Mouse (Mus musculus) lung, postnatal 36 days (tissue): Measurements from ENCODE around the gene Dnase1l3.

Experiments used
- DNase-seq: peaks from one replicate; pipeline ENCODE4 v3.0.0; 2022; ENCODE audit warnings: mixed read lengths

Dnase1l3 gene

DNA sequence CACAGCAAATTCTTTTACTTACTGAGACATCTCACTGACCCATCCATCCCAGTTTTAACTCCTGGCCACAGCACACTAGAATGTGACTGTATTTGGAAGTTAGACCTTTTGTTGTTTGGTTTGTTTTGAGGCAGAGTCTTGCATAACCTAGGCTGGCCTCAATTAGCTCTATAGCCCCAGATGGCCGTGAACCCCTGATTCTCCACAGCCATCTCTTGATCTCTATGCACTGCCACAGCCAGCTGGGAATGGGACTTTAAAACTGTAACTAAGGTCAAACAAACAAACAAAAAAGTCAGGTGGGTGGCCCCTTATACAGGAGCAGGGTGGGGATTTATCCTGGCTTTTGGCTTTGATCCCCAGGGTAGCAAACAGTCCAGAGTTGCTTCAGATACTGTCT is 19.7 kb downstream of the Dnase1l3 start:
- DNase-seq = no peak

- peak; percentile 9 for DNase-seq
Measured at GRCm38 (mm10) chr14:7971889-7972493, 22.4 kb downstream of the Dnase1l3 start.

DNA sequence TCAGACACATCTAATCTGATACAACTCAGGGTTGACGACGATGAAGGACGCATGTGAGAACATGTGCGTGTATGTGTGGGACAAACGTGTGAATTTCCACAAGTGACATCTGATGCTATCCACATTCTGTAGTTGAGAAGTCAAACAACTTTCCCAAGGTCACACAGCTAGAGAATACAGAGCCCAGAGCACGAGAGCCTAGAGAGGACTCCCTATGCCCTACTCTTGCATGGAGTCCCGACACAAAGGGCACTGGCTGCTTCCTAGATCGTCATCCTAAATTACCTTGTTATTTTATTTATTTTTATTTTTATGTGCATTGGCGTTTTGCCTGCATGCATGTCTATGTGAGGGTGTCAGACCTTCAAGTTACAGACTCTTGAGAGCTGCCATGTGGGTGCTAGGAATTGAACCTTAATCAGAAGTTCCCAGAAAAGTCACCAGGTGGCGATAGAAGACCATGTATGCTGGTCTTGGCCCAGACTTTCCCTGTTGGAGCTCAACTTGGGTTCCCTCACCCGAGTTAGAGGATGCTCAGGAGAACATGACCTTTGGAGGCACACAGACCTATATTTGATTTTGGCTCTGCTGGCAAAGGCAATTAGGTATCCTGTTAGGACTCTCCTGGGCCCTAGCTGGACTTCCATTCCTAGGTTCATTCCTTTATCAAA is 30.0 kb downstream of the Dnase1l3 start:
- DNase-seq = peak; percentile 89

- DNase-seq = no peak
Measured at GRCm38 (mm10) chr14:7963160-7963559, 31.2 kb downstream of the Dnase1l3 start.

- no peak for DNase-seq
Measured at GRCm38 (mm10) chr14:7962626-7963025, 31.7 kb downstream of the Dnase1l3 start.

DNA sequence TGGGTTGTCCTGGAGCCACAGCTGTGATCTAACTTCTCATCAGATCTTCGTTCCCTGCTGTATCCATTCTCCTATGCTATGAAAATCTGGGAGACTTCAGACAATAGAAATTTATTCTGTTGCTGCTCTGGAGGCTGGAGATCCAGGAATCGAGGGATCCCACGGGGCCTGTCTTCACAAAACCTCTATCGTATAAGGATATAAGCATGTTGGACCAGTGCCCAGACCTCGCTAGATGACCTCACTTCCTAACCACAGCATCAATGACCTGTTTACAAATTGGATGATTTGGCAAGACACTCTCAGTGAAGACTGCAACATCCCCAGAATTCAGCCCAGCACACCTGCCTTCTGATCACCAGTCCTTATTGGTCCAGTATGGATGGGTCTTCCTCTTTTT is 32.7 kb downstream of the Dnase1l3 start:
- no peak for DNase-seq

- peak; percentile 30 for DNase-seq
Measured at GRCm38 (mm10) chr14:7960616-7961015, 33.8 kb downstream of the Dnase1l3 start.

- no peak for DNase-seq
Measured at GRCm38 (mm10) chr14:7957049-7957448, 37.3 kb downstream of the Dnase1l3 start, which contains the start of gene Gm45521. Gm45521 (plus strand) TSS chr14:7957288.

- DNase-seq = no peak
Measured at GRCm38 (mm10) chr14:7956427-7956826, 37.9 kb downstream of the Dnase1l3 start.

GRCm38 (mm10) chr14:7954071-7954471 is 40.3 kb downstream of the Dnase1l3 start:
- peak; percentile 27 for DNase-seq

GRCm38 (mm10) chr14:7952610-7953254 is 41.6 kb downstream of the Dnase1l3 start:
- peak; percentile 83 for DNase-seq

GRCm38 (mm10) chr14:7951234-7951633 is 43.1 kb downstream of the Dnase1l3 start:
- no peak for DNase-seq

- no peak for DNase-seq
Measured at GRCm38 (mm10) chr14:7945261-7945660, 49.1 kb downstream of the Dnase1l3 start.

GRCm38 (mm10) chr14:7944349-7945039 is 49.9 kb downstream of the Dnase1l3 start:
- peak; percentile 54 for DNase-seq

DNA sequence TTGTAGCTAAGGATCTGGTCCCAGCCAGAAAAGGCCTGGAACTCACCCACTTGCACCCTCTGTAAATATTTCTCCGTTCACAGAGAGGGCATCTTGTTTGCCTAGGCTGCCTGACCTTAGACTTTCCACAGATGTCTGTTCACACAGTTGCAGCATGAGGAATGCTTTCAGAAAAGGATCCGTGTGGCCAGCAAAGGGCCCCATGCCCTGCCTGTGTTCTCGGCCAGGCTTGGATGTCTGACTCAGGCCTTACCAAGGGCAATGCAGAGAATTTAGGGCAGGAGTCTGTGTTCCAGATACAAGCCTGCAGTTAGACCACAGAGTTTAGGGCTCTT is 50.6 kb downstream of the Dnase1l3 start:
- DNase-seq = peak; percentile 19

GRCm38 (mm10) chr14:7943101-7943800 is 51.1 kb downstream of the Dnase1l3 start:
- peak; percentile 71 for DNase-seq

- DNase-seq = no peak
Measured at GRCm38 (mm10) chr14:7941413-7941812, 53.0 kb downstream of the Dnase1l3 start.

DNA sequence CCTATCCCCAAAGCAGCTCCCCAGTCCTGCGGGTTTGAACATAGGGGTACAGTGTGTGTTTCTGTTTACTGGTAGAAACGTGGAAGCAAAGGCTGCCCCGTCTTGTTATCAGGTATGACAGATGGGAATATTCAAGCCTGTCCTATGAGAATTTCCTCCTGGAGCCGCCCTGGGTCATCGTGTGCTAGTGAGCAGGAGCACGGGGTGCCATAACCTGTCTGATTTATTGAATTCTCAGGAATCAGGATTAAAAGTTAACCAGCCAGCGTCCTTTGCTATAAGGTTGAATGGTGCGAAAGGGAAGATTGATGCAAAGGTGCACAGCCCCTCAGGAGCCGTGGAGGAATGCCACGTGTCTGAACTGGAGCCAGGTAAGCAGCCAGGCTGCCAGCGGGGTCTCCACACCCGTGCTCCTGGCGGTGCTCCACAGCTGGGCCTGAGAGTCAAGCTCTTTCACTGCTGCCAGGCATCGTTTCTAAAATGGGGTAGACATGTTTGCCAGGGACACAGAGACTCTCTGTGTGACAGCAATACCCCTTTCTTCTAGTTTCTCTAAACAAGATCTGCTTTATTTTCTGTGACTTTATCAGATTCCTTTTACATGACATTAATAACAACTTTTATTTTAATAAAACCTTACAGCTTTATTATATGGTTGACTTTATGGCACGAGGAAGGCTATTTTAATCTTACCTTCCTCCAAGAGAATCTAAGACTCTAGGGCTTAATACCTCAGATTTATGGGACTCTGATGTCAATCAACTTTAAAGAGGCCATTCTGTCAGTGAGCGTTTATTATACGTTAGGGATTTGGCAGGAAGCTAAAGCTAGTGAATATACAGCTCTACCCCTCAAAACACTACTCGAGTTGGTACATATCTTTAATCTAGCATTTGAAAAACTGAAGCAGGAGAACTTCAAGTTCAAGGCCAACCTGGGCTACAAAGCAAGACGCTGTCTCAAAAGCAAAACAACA is 55.3 kb downstream of the Dnase1l3 start:
- DNase-seq = no peak

DNA sequence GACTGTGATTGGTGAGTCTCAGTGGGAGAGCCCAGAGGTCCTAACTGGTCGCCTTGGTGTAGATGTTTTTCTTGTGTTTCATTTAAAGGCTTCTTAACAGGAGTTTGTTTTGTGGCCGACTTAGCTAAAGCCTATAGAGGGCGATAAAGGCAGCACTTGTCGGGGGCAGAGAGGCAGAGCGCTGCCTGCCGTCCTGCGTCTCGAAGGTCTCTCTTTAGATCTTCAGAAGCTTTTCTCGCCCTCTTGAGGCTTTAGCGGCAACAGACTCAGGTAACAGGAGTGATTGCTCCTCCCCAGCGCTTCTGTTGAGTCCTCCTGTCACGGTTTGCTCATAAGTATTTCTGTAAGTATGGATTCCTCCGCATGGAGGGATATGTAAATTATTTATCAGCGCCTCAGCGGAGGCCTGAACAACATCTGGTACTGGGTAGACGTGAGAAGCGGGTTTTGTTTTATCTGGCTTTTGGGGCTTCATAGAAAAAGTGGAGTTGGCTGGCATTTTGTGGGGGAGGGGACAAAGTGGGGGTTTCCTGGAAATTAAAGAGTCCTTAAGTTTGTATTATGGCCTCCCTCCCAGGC is 57.2 kb downstream of the Dnase1l3 start:
- DNase-seq = peak; percentile 54

DNA sequence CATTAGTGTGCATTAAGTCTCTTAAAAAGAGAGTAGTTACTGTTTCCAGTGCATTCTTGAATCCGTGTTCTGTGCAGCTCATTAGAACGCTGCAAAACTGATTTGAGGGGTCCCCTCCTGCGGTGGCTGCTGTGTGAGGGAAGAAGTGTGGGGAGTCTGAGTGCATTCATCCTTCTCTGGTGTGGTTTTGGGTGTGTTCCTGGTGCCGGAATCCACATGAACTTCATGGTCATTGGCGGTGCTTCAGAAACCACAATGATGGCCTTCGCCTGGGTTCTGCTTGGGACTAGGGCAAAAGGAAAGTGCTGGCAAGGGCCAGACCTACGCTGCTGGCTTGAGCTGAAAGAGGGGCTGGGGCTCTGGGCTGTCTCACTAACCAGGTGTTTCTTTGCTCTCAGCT is 60.2 kb downstream of the Dnase1l3 start:
- DNase-seq = no peak

GRCm38 (mm10) chr14:7932151-7932550 is 62.2 kb downstream of the Dnase1l3 start:
- no peak for DNase-seq
